Mouse (Mus musculus) spleen, adult 2 months (tissue): ENCODE data around the gene Gadl1.

Experiments used
- CTCF ChIP-seq: fragments of 200-500 bp; IDR thresholded peaks from 2 replicates; pipeline ENCODE4 v1.5.1; 2011; ENCODE audit warnings: mild to moderate bottlenecking, inconsistent platforms; ENCODE audit not compliant: insufficient read depth, insufficient read length, insufficient replicate concordance; ENCODE audit errors: extremely low read depth
- POLR2A ChIP-seq: fragments of 200-500 bp; IDR thresholded peaks from 2 replicates; pipeline ENCODE4 v1.6.1; 2011; ENCODE audit warnings: low read depth, low read length, inconsistent platforms

DNA sequence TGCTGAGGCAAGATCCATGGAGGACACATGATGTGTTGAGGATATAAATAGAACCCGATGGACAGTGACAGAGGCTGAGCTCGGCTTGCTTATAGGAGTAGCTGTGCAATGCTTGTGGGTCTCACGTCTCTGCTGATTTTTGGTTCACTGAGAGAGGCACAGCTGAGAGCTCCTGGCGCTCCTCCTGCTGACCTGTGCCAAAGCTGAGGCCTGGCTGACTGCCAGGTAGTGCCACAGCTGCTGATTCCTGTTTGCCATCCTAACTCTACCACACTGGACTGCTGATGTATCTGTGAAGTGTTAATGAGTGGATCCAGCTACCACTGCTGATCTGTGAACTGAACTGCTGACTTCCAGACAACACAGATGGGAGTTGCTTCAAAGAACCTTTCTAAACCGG lies 21.7 kb upstream of the Gadl1 start:
- TF ChIP-seq POLR2A: no peak
- TF ChIP-seq CTCF: no peak
